Mouse (Mus musculus): Measurements from ENCODE around the gene Slc22a22. TPM values are rescaled to one million over a fixed set of nuclear protein-coding genes. Genes with fewer than 3 reads are reported as not detected.

Slc22a22 gene
- total RNA-seq (2014; rRNA removed) (not detected in 2 replicates), polyA plus RNA-seq (2012; rRNA removed) (not detected in 2 replicates)

- TF ChIP-seq POLR2A (IDR thresholded peaks at IDR 0.05; ENCODE audit: extremely low read depth, insufficient read depth, low read length) (no peak), CTCF (IDR thresholded peaks at IDR 0.05; ENCODE audit: low read depth, low read length) (no peak)
- H3K9ac ChIP-seq (ENCODE audit: low read depth, low read length), result no peak within 1 kb of the TSS
- H3K4me3 ChIP-seq (ENCODE audit: insufficient read depth, low read depth, low read length), result no peak within 1 kb of the TSS
- DNase-seq (ENCODE audit: extremely low read depth, low read depth, low spot score), result no peak
- H3K36me3 ChIP-seq (ENCODE audit: control insufficient read depth, insufficient read depth, low read length), result no peaks in the 10 kb centered on the region
- no peak within 1 kb of the TSS for H3K27ac ChIP-seq (replicated peaks; ENCODE audit: insufficient read depth, low read depth, low read length)
- 59% methylated on average over 2 of the region's 2 CpGs for WGBS
- no peaks in the 10 kb centered on the region for H3K79me2 ChIP-seq (ENCODE audit: control insufficient read depth, insufficient read depth, low read length)
- H3K4me1 ChIP-seq (ENCODE audit: control insufficient read depth, insufficient read depth, low read length), result no peaks in the 10 kb centered on the region
- H3K27me3 ChIP-seq (ENCODE audit: control insufficient read depth, insufficient read depth, low read length), result no peaks in the 10 kb centered on the region
Measured at GRCm38 (mm10) chr15:57477525-57477924, at the start of gene Slc22a22. Gene Slc22a22 (minus strand): TSS chr15:57477625.

- Histone ChIP-seq H3K79me2 (ENCODE audit: control insufficient read depth, insufficient read depth, low read length) (no peaks in the 10 kb centered on the region), H3K4me1 (ENCODE audit: control insufficient read depth, insufficient read depth, low read length) (no peaks in the 10 kb centered on the region), H3K4me3 (ENCODE audit: insufficient read depth, low read depth, low read length) (no peak overlapping the region), H3K27ac (replicated peaks; ENCODE audit: insufficient read depth, low read depth, low read length) (no peak overlapping the region), H3K36me3 (ENCODE audit: control insufficient read depth, insufficient read depth, low read length) (no peaks in the 10 kb centered on the region), H3K9ac (ENCODE audit: low read depth, low read length) (no peak overlapping the region), H3K27me3 (ENCODE audit: control insufficient read depth, insufficient read depth, low read length) (no peaks in the 10 kb centered on the region)
- DNase-seq (ENCODE audit: extremely low read depth, low read depth, low spot score), result no peak
- no peak for TF ChIP-seq POLR2A (IDR thresholded peaks at IDR 0.05; ENCODE audit: extremely low read depth, insufficient read depth, low read length)
- TF ChIP-seq CTCF (IDR thresholded peaks at IDR 0.05; ENCODE audit: low read depth, low read length), result no peak
- 85% methylated on average over 10 of the region's 10 CpGs for WGBS
Measured at GRCm38 (mm10) chr15:57523510-57524298, 46.3 kb upstream of the Slc22a22 start.

- H3K79me2 ChIP-seq (ENCODE audit: control insufficient read depth, insufficient read depth, low read length), result no peaks in the 10 kb centered on the region
- DNase-seq (ENCODE audit: extremely low read depth, low read depth, low spot score), result no peak
- H3K27ac ChIP-seq (replicated peaks; ENCODE audit: insufficient read depth, low read depth, low read length), result no peak overlapping the region
- H3K4me1 ChIP-seq (ENCODE audit: control insufficient read depth, insufficient read depth, low read length), result no peaks in the 10 kb centered on the region
- whole genome bisulfite sequencing, result 38% methylated on average over 1 of the region's 1 CpGs
- H3K4me3 ChIP-seq (ENCODE audit: insufficient read depth, low read depth, low read length), result no peak overlapping the region
- no peaks in the 10 kb centered on the region for H3K36me3 ChIP-seq (ENCODE audit: control insufficient read depth, insufficient read depth, low read length)
- no peaks in the 10 kb centered on the region for H3K27me3 ChIP-seq (ENCODE audit: control insufficient read depth, insufficient read depth, low read length)
- H3K9ac ChIP-seq (ENCODE audit: low read depth, low read length), result no peak overlapping the region
- no peak for TF ChIP-seq CTCF (IDR thresholded peaks at IDR 0.05; ENCODE audit: low read depth, low read length)
- no peak for TF ChIP-seq POLR2A (IDR thresholded peaks at IDR 0.05; ENCODE audit: extremely low read depth, insufficient read depth, low read length)
Measured at GRCm38 (mm10) chr15:57522160-57522559, 44.7 kb upstream of the Slc22a22 start.

GRCm38 (mm10) chr15:57509185-57510172, 32.1 kb upstream of the Slc22a22 start:
- no peak for TF ChIP-seq CTCF (IDR thresholded peaks at IDR 0.05; ENCODE audit: low read depth, low read length)
- TF ChIP-seq POLR2A (IDR thresholded peaks at IDR 0.05; ENCODE audit: extremely low read depth, insufficient read depth, low read length), result no peak
- Histone ChIP-seq H3K9ac (ENCODE audit: low read depth, low read length) (no peak overlapping the region), H3K4me3 (ENCODE audit: insufficient read depth, low read depth, low read length) (no peak overlapping the region), H3K27me3 (ENCODE audit: control insufficient read depth, insufficient read depth, low read length) (peaks cover 2% of the 10 kb centered on the region; the same call in 1 of the 2 replicates), H3K27ac (replicated peaks; ENCODE audit: insufficient read depth, low read depth, low read length) (no peak overlapping the region), H3K4me1 (ENCODE audit: control insufficient read depth, insufficient read depth, low read length) (no peaks in the 10 kb centered on the region), H3K79me2 (ENCODE audit: control insufficient read depth, insufficient read depth, low read length) (no peaks in the 10 kb centered on the region), H3K36me3 (ENCODE audit: control insufficient read depth, insufficient read depth, low read length) (no peaks in the 10 kb centered on the region)
- WGBS, result 67% methylated on average over 21 of the region's 21 CpGs
- no peak for DNase-seq (ENCODE audit: extremely low read depth, low read depth, low spot score)

- Histone ChIP-seq H3K36me3 (ENCODE audit: control insufficient read depth, insufficient read depth, low read length) (no peaks in the 10 kb centered on the region), H3K4me1 (ENCODE audit: control insufficient read depth, insufficient read depth, low read length) (no peaks in the 10 kb centered on the region), H3K27ac (replicated peaks; ENCODE audit: insufficient read depth, low read depth, low read length) (no peak overlapping the region), H3K27me3 (ENCODE audit: control insufficient read depth, insufficient read depth, low read length) (peaks cover 2% of the 10 kb centered on the region; the same call in 1 of the 2 replicates), H3K4me3 (ENCODE audit: insufficient read depth, low read depth, low read length) (no peak overlapping the region), H3K79me2 (ENCODE audit: control insufficient read depth, insufficient read depth, low read length) (no peaks in the 10 kb centered on the region), H3K9ac (ENCODE audit: low read depth, low read length) (no peak overlapping the region)
- peak; percentile 67 for DNase-seq (ENCODE audit: extremely low read depth, low read depth, low spot score)
- WGBS, result 68% methylated on average over 11 of the region's 11 CpGs
- TF ChIP-seq POLR2A (IDR thresholded peaks at IDR 0.05; ENCODE audit: extremely low read depth, insufficient read depth, low read length) (no peak), CTCF (IDR thresholded peaks at IDR 0.05; ENCODE audit: low read depth, low read length) (peak; percentile 70)
Measured at GRCm38 (mm10) chr15:57508242-57509184, 31.1 kb upstream of the Slc22a22 start.
